Mouse (Mus musculus): Measurements from ENCODE around the gene Lrrn4. TPM values are rescaled to one million over a fixed set of nuclear protein-coding genes. Genes with fewer than 3 reads are reported as not detected.
A peak's percentile ranks its signal among the peaks of the same experiment; 100 is the strongest.

Gene Lrrn4
- polyA plus RNA-seq, 1 experiment from 2014 or later, result 0.90 TPM

- H3K27me3 ChIP-seq (ENCODE audit: control insufficient read depth, insufficient read depth, low read depth, low read length), result no peaks in the 10 kb centered on the region
- H3K4me2 ChIP-seq (ENCODE audit: low read depth, low read length), result no peak overlapping the region
- H3K9me3 ChIP-seq (replicated peaks; ENCODE audit: control insufficient read depth, low read length), result no peaks in the 10 kb centered on the region
- 0 out of 2 replicates have a peak, but pooled peaks cover 5% of the 10 kb centered on the region for H3K36me3 ChIP-seq (ENCODE audit: control insufficient read depth, insufficient read depth)
- no peaks in the 10 kb centered on the region for H3K4me1 ChIP-seq (ENCODE audit: control insufficient read depth, low read depth, low read length)
- H3K27ac ChIP-seq (ENCODE audit: low read length), result no peak overlapping the region
- no peak overlapping the region for H3K4me3 ChIP-seq (ENCODE audit: low read depth, low read length)
- no peak overlapping the region for H3K9ac ChIP-seq (ENCODE audit: low read depth, low read length)
- no peak for ATAC-seq (ENCODE audit: low read depth)
Observed at GRCm38 (mm10) chr2:132860435-132860834, 20.3 kb downstream of the Lrrn4 start.

DNA sequence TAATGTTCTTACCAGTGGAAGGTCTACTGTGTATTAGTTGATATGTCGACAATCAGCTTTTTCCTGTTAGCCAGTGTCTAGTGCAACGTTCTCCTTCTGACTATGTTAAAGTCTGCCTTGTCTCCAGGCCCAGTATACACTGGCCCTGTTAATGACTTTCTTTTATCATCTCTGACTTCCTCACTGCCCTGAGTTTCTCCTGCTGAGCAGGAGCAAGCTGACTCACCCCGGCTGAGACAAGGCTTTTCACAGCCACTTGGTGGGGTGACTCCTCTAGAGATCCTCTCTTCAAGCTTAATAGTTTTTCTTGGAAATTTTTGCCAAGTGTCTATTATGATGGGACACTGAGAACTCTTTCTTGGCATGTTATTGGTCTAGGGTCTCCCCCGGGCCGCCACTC lies 24.4 kb downstream of the Lrrn4 start:
- Histone ChIP-seq H3K4me2 (ENCODE audit: low read depth, low read length) (no peak overlapping the region), H3K36me3 (ENCODE audit: control insufficient read depth, insufficient read depth) (no peaks in the 10 kb centered on the region), H3K9me3 (replicated peaks; ENCODE audit: control insufficient read depth, low read length) (no peaks in the 10 kb centered on the region), H3K9ac (ENCODE audit: low read depth, low read length) (no peak overlapping the region), H3K4me3 (ENCODE audit: low read depth, low read length) (no peak overlapping the region), H3K27me3 (ENCODE audit: control insufficient read depth, insufficient read depth, low read depth, low read length) (no peaks in the 10 kb centered on the region), H3K27ac (ENCODE audit: low read length) (no peak overlapping the region), H3K4me1 (ENCODE audit: control insufficient read depth, low read depth, low read length) (no peaks in the 10 kb centered on the region)
- 55% methylated on average over 5 of the region's 5 CpGs for WGBS (ENCODE audit: insufficient replicate concordance)
- ATAC-seq (ENCODE audit: low read depth), result no peak

DNA sequence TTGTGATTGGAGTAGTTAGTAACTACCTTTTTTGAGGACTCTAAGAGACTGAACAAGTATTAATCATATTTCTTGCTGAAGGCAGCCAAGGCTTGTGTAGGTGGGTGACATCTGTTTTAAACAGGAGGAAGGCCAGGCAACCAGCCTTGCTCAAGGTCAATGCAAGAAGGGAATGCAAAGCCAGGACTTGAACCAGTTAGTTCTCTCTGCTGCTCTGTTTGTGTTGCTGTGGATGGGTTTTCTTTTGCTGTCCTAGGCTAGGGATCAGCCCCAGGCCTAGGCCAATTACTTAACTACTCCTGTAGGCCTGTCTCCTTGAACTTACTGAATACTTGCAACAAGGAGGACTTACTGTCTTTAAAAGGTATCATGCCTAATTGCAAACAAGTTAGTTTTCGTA lies 27.6 kb downstream of the Lrrn4 start:
- Histone ChIP-seq H3K36me3 (ENCODE audit: control insufficient read depth, insufficient read depth) (no peaks in the 10 kb centered on the region; the same call in 1 of the 2 replicates), H3K9me3 (replicated peaks; ENCODE audit: control insufficient read depth, low read length) (no peaks in the 10 kb centered on the region), H3K27ac (ENCODE audit: low read length) (no peak overlapping the region), H3K9ac (ENCODE audit: low read depth, low read length) (no peak overlapping the region), H3K27me3 (ENCODE audit: control insufficient read depth, insufficient read depth, low read depth, low read length) (no peaks in the 10 kb centered on the region), H3K4me3 (ENCODE audit: low read depth, low read length) (no peak overlapping the region), H3K4me1 (ENCODE audit: control insufficient read depth, low read depth, low read length) (no peaks in the 10 kb centered on the region; the same call in none of the 2 replicates), H3K4me2 (ENCODE audit: low read depth, low read length) (no peak overlapping the region)
- ATAC-seq (ENCODE audit: low read depth), result no peak
- WGBS (ENCODE audit: insufficient replicate concordance), result 66% methylated on average over 1 of the region's 1 CpGs

GRCm38 (mm10) chr2:132849141-132849540 lies 31.6 kb downstream of the Lrrn4 start:
- H3K27ac ChIP-seq (ENCODE audit: low read length), result no peak overlapping the region
- no peak overlapping the region for H3K4me3 ChIP-seq (ENCODE audit: low read depth, low read length)
- 85% methylated on average over 6 of the region's 6 CpGs for WGBS (ENCODE audit: insufficient replicate concordance)
- no peak overlapping the region for H3K9ac ChIP-seq (ENCODE audit: low read depth, low read length)
- H3K4me2 ChIP-seq (ENCODE audit: low read depth, low read length), result no peak overlapping the region
- H3K9me3 ChIP-seq (replicated peaks; ENCODE audit: control insufficient read depth, low read length), result no peaks in the 10 kb centered on the region
- H3K4me1 ChIP-seq (ENCODE audit: control insufficient read depth, low read depth, low read length), result peaks cover 9% of the 10 kb centered on the region
- H3K27me3 ChIP-seq (ENCODE audit: control insufficient read depth, insufficient read depth, low read depth, low read length), result no peaks in the 10 kb centered on the region
- H3K36me3 ChIP-seq (ENCODE audit: control insufficient read depth, insufficient read depth), result no peaks in the 10 kb centered on the region; the same call in 1 of the 2 replicates
- ATAC-seq (ENCODE audit: low read depth), result no peak

GRCm38 (mm10) chr2:132848361-132848760 lies 32.3 kb downstream of the Lrrn4 start:
- WGBS (ENCODE audit: insufficient replicate concordance), result 76% methylated on average over 4 of the region's 4 CpGs
- Histone ChIP-seq H3K9ac (ENCODE audit: low read depth, low read length) (no peak overlapping the region), H3K4me3 (ENCODE audit: low read depth, low read length) (no peak overlapping the region), H3K27ac (ENCODE audit: low read length) (no peak overlapping the region), H3K9me3 (replicated peaks; ENCODE audit: control insufficient read depth, low read length) (no peaks in the 10 kb centered on the region), H3K36me3 (ENCODE audit: control insufficient read depth, insufficient read depth) (no peaks in the 10 kb centered on the region; the same call in 1 of the 2 replicates), H3K4me2 (ENCODE audit: low read depth, low read length) (0 out of 2 replicates have a peak overlapping the region, but pooled peaks have one; percentile 21), H3K4me1 (ENCODE audit: control insufficient read depth, low read depth, low read length) (peaks cover 9% of the 10 kb centered on the region), H3K27me3 (ENCODE audit: control insufficient read depth, insufficient read depth, low read depth, low read length) (no peaks in the 10 kb centered on the region)
- ATAC-seq (ENCODE audit: low read depth), result no peak

- no peaks in the 10 kb centered on the region; the same call in 1 of the 2 replicates for H3K36me3 ChIP-seq (ENCODE audit: control insufficient read depth, insufficient read depth)
- peak overlapping the region; percentile 89 for H3K4me2 ChIP-seq (ENCODE audit: low read depth, low read length)
- no peaks in the 10 kb centered on the region for H3K9me3 ChIP-seq (replicated peaks; ENCODE audit: control insufficient read depth, low read length)
- peak overlapping the region; percentile 78 for H3K4me3 ChIP-seq (ENCODE audit: low read depth, low read length)
- H3K27ac ChIP-seq (ENCODE audit: low read length), result no peak overlapping the region; the same call in 1 of the 2 replicates
- no peak for ATAC-seq (ENCODE audit: low read depth)
- H3K4me1 ChIP-seq (ENCODE audit: control insufficient read depth, low read depth, low read length), result peaks cover 9% of the 10 kb centered on the region
- H3K9ac ChIP-seq (ENCODE audit: low read depth, low read length), result peak overlapping the region; percentile 85; the same call in 1 of the 2 replicates
- no peaks in the 10 kb centered on the region for H3K27me3 ChIP-seq (ENCODE audit: control insufficient read depth, insufficient read depth, low read depth, low read length)
- 28% methylated on average over 7 of the region's 7 CpGs for WGBS (ENCODE audit: insufficient replicate concordance)
Observed at GRCm38 (mm10) chr2:132847581-132847980, 33.1 kb downstream of the Lrrn4 start.

- no peaks in the 10 kb centered on the region; the same call in 1 of the 2 replicates for H3K36me3 ChIP-seq (ENCODE audit: control insufficient read depth, insufficient read depth)
- peak within 1 kb of the TSS; percentile 89 for H3K4me2 ChIP-seq (ENCODE audit: low read depth, low read length)
- WGBS (ENCODE audit: insufficient replicate concordance), result under 1% methylated on average over 80 of the region's 96 CpGs
- H3K27ac ChIP-seq (ENCODE audit: low read length), result peak within 1 kb of the TSS; percentile 67
- H3K9ac ChIP-seq (ENCODE audit: low read depth, low read length), result peak within 1 kb of the TSS; percentile 85
- ATAC-seq (ENCODE audit: low read depth), result peak; percentile 88
- peak within 1 kb of the TSS; percentile 78 for H3K4me3 ChIP-seq (ENCODE audit: low read depth, low read length)
- H3K4me1 ChIP-seq (ENCODE audit: control insufficient read depth, low read depth, low read length), result peaks cover 9% of the 10 kb centered on the region
- H3K9me3 ChIP-seq (replicated peaks; ENCODE audit: control insufficient read depth, low read length), result no peaks in the 10 kb centered on the region
- H3K27me3 ChIP-seq (ENCODE audit: control insufficient read depth, insufficient read depth, low read depth, low read length), result no peaks in the 10 kb centered on the region
Observed at GRCm38 (mm10) chr2:132846407-132847358, 34.0 kb downstream of the Lrrn4 start, which contains the start of gene Crls1. TSS of gene Crls1 (plus strand) at chr2:132846666.

DNA sequence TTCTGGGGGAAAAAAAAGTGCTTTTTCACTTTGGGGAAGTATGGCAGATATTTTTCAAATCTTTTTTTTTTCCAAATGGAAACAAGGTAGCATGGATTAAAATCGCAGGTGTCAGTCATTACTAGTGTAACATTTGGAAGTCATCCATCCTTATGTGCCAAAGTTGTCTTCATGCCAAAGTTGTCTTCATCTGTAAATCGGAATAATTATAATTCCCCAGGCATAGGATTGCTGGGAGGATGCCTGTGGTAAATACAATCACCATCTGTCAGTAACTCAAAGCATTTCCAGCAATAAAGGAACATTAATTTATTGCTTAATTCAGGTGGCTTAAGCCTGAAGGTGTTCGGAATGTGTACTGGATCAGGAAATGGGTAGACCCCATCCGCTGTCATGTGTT lies 39.6 kb downstream of the Lrrn4 start:
- Histone ChIP-seq H3K27ac (ENCODE audit: low read length) (no peak overlapping the region), H3K27me3 (ENCODE audit: control insufficient read depth, insufficient read depth, low read depth, low read length) (no peaks in the 10 kb centered on the region), H3K4me2 (ENCODE audit: low read depth, low read length) (no peak overlapping the region), H3K4me1 (ENCODE audit: control insufficient read depth, low read depth, low read length) (no peaks in the 10 kb centered on the region), H3K4me3 (ENCODE audit: low read depth, low read length) (no peak overlapping the region), H3K36me3 (ENCODE audit: control insufficient read depth, insufficient read depth) (no peaks in the 10 kb centered on the region), H3K9ac (ENCODE audit: low read depth, low read length) (no peak overlapping the region), H3K9me3 (replicated peaks; ENCODE audit: control insufficient read depth, low read length) (no peaks in the 10 kb centered on the region)
- 74% methylated on average over 4 of the region's 4 CpGs for WGBS (ENCODE audit: insufficient replicate concordance)
- ATAC-seq (ENCODE audit: low read depth), result no peak

Measured in liver, embryonic 16.5 days (tissue).